In genomic region chr2:156787776-156788105, GRCm38 (mm10) we compare ENCODE assay signal across 11 mouse cellular contexts. TPM values are rescaled to one million over a fixed set of nuclear protein-coding genes. Genes with fewer than 3 reads are reported as not detected.
DNase-seq lines count a peak whose midpoint lies in the region; ATAC-seq and TF ChIP-seq lines count a peak whose summit lies in the region.
"Had no signal": no experiment of that assay in that cellular context is flagged by ENCODE, and none has a peak within 500 bp of the region (broad histone marks: within the 10 kb centered on the region; RNA-seq: fewer than 3 reads in every experiment).

No protein-coding gene starts in this region.

- WGBS in heart, postnatal 0 days: 44% methylated on average over 3 of the region's 3 CpGs
- 42% methylated on average over 3 of the region's 3 CpGs for WGBS in forebrain, embryonic 16.5 days

- no peaks in the 10 kb centered on the region for H3K36me3 ChIP-seq in heart, postnatal 0 days (replicated peaks; ENCODE audit: control insufficient read depth, insufficient read depth, low read length)
- H3K36me3 ChIP-seq in forebrain, embryonic 16.5 days (ENCODE audit: control insufficient read depth, insufficient read depth): no peaks in the 10 kb centered on the region
- H3K36me3 ChIP-seq: lung, embryonic 15.5 days; stomach, embryonic 15.5 days had no signal

- ATAC-seq in heart, postnatal 0 days (ENCODE audit: insufficient read depth, low read depth): no peak
- ATAC-seq in forebrain, embryonic 16.5 days: no peak

- no peak overlapping the region for H3K4me3 ChIP-seq in heart, postnatal 0 days (ENCODE audit: low read depth, low read length)
- H3K4me3 ChIP-seq in forebrain, embryonic 16.5 days (replicated peaks; ENCODE audit: low read length): no peak overlapping the region
- H3K4me3 ChIP-seq: lung, embryonic 15.5 days; stomach, embryonic 15.5 days had no signal

- H3K9me3 ChIP-seq in heart, postnatal 0 days (replicated peaks; ENCODE audit: control insufficient read depth, low read length): peaks cover 13% of the 10 kb centered on the region
- peaks cover 10% of the 10 kb centered on the region for H3K9me3 ChIP-seq in forebrain, embryonic 16.5 days (ENCODE audit: control insufficient read depth, low read length)
- H3K9me3 ChIP-seq: stomach, embryonic 15.5 days had no signal

- intact Hi-C loops in heart, postnatal 10 days (cut with DNase I): no loop called here

- H3K9ac ChIP-seq in heart, postnatal 0 days (replicated peaks; ENCODE audit: low read depth, low read length): no peak overlapping the region
- H3K9ac ChIP-seq in forebrain, embryonic 16.5 days (replicated peaks; ENCODE audit: low read depth, low read length): no peak overlapping the region
- H3K9ac ChIP-seq: lung, embryonic 15.5 days; stomach, embryonic 15.5 days had no signal

- TF ChIP-seq EP300 in heart, postnatal 0 days (IDR thresholded peaks at IDR 0.05; ENCODE audit: low read depth): no peak

- DNase-seq in heart, postnatal 0 days (ENCODE audit: low spot score): no peak
- DNase-seq in heart, postnatal 10 days: no peak
- peak; percentile 24 for DNase-seq in testis, postnatal 10 days (ENCODE audit: low spot score)
- DNase-seq in testis, postnatal 14 days (ENCODE audit: low spot score): no peak
- DNase-seq in brain, adult 2 months (ENCODE audit: low read depth, low spot score): peak; percentile 56
- no peak for DNase-seq in right cerebral cortex, postnatal 25 days
- DNase-seq: heart, postnatal 36 days; kidney, postnatal 4 days had no signal

- peaks cover 14% of the 10 kb centered on the region; the same call in 1 of the 2 replicates for H3K4me1 ChIP-seq in heart, postnatal 0 days (ENCODE audit: control insufficient read depth, insufficient read depth)
- H3K4me1 ChIP-seq in forebrain, embryonic 16.5 days (replicated peaks; ENCODE audit: control insufficient read depth, insufficient read depth, low read length): no peaks in the 10 kb centered on the region
- H3K4me1 ChIP-seq: stomach, embryonic 15.5 days had no signal

- no peak overlapping the region for H3K4me2 ChIP-seq in heart, postnatal 0 days (ENCODE audit: low read depth, low read length)
- no peak overlapping the region for H3K4me2 ChIP-seq in forebrain, embryonic 16.5 days (ENCODE audit: low read length)
- H3K4me2 ChIP-seq: lung, embryonic 15.5 days; stomach, embryonic 15.5 days had no signal

- TF ChIP-seq CTCF in heart, postnatal 0 days (IDR thresholded peaks at IDR 0.05; ENCODE audit: low read depth): peak; percentile 39

- H3K27ac ChIP-seq in heart, postnatal 0 days (ENCODE audit: low read depth): no peak overlapping the region
- H3K27ac ChIP-seq in forebrain, embryonic 16.5 days (ENCODE audit: low read length): no peak overlapping the region
- H3K27ac ChIP-seq: lung, embryonic 15.5 days; stomach, embryonic 15.5 days had no signal

- H3K27me3 ChIP-seq in heart, postnatal 0 days (ENCODE audit: control insufficient read depth, insufficient read depth, low read length): no peaks in the 10 kb centered on the region
- no peaks in the 10 kb centered on the region for H3K27me3 ChIP-seq in forebrain, embryonic 16.5 days (replicated peaks; ENCODE audit: control insufficient read depth, insufficient read depth, low read length)
- H3K27me3 ChIP-seq: lung, embryonic 15.5 days; stomach, embryonic 15.5 days had no signal

RNA-seq across cellular contexts. Expression of gene Myl9, which starts 12.5 kb away (rescaled TPM):
- 1,299 and 1,431 TPM in 2 replicates for total RNA-seq in heart, postnatal 0 days (2014; rRNA removed; ENCODE audit: low replicate concordance)
- 1,847 and 1,885 TPM in 2 replicates for polyA plus RNA-seq in heart, postnatal 0 days (2015; fragmentation: Nextera tagmentation; extraction: Ambion mirVana)
- total RNA-seq in heart, postnatal 10 days (2021): 100 to 1,000 TPM; 391 to 523 TPM
- polyA plus RNA-seq in forebrain, embryonic 16.5 days (2015; fragmentation: Nextera tagmentation; extraction: Ambion mirVana): 36.5 and 41.4 TPM in 2 replicates

RNA-seq across cellular contexts. Expression of gene Tgif2, which starts 52.1 kb away (rescaled TPM):
- 19.7 and 28.3 TPM in 2 replicates for total RNA-seq in heart, postnatal 0 days (2014; rRNA removed; ENCODE audit: low replicate concordance)
- polyA plus RNA-seq in heart, postnatal 0 days (2015; fragmentation: Nextera tagmentation; extraction: Ambion mirVana): 11.6 and 14.6 TPM in 2 replicates
- 1 to 10 TPM; 5.0 to 7.3 TPM for total RNA-seq in heart, postnatal 10 days (2021)
- polyA plus RNA-seq in forebrain, embryonic 16.5 days (2015; fragmentation: Nextera tagmentation; extraction: Ambion mirVana): 33.1 and 39.1 TPM in 2 replicates

Comparison
In these comparisons a context has a peak if more than half of its experiments do, and no peak if none do; other contexts are left out.
1. DNase-seq: peak in testis, postnatal 10 days (single experiment) and brain, adult 2 months (single experiment); none in heart, postnatal 0 days (single experiment), heart, postnatal 10 days (0 of 2), testis, postnatal 14 days (single experiment) and right cerebral cortex, postnatal 25 days (single experiment).